Mouse (Mus musculus) intestine, embryonic 15.5 days (tissue): ENCODE results near the gene Utp14a. TPM values are rescaled to one million over a fixed set of nuclear protein-coding genes. Genes with fewer than 3 reads are reported as not detected.

Source experiments
- ATAC-seq: fragments of 200-750 bp; cut with Nextera tagmentation; 2 replicates; pipeline ENCODE4 v1.8.0; 2017; ENCODE audit warnings: moderate TSS enrichment, moderate library complexity
- H3K27ac ChIP-seq: fragments of 300-500 bp; sonication (generic); 2 replicates; pipeline ENCODE4 v1.5.1; 2015; ENCODE audit warnings: mild to moderate bottlenecking, inconsistent platforms
- H3K27me3 ChIP-seq: fragments of 300-500 bp; sonication (generic); replicated peaks from 2 replicates; pipeline ENCODE4 v1.6.1; 2015; ENCODE audit warnings: inconsistent platforms
- H3K36me3 ChIP-seq: fragments of 300-500 bp; sonication (generic); 2 replicates; pipeline ENCODE4 v1.6.1; 2015; ENCODE audit warnings: inconsistent platforms
- H3K4me1 ChIP-seq: fragments of 300-500 bp; sonication (generic); replicated peaks from 2 replicates; pipeline ENCODE4 v1.6.1; 2015; ENCODE audit warnings: inconsistent platforms
- H3K4me2 ChIP-seq: fragments of 300-500 bp; sonication (generic); replicated peaks from 2 replicates; pipeline ENCODE4 v1.6.1; 2015; ENCODE audit warnings: mild to moderate bottlenecking, inconsistent platforms
- H3K4me3 ChIP-seq: fragments of 300-500 bp; sonication (generic); replicated peaks from 2 replicates; pipeline ENCODE4 v1.5.1; 2015; ENCODE audit warnings: inconsistent platforms
- H3K9ac ChIP-seq: fragments of 300-500 bp; sonication (generic); 2 replicates; pipeline ENCODE4 v1.6.1; 2015; ENCODE audit warnings: inconsistent platforms
- H3K9me3 ChIP-seq: fragments of 300-500 bp; sonication (generic); 2 replicates; pipeline ENCODE4 v1.6.1; 2016; ENCODE audit warnings: inconsistent platforms
- WGBS: fragments of 180-500 bp; shearing (Covaris S2); methylation state at CpG from one replicate; pipeline ENCODE4 v1.1.7; 2015; 5-methylcytosine and 5-hydroxymethylcytosine counted together
- polyA plus RNA-seq: library from polyadenylated mRNA; unstranded; fragments of >200 nt; fragmentation: Nextera tagmentation; extraction: Ambion mirVana; gene quantifications from 2 replicates; pipeline ENCODE4 v1.2.1, GENCODE M21; 2015

Gene Utp14a
- polyA plus RNA-seq, 1 experiment from 2014 or later = 16.4 TPM

- no peak overlapping the region for H3K4me3 ChIP-seq
- 28% methylated on average over 9 of the region's 9 CpGs for WGBS
- H3K9ac ChIP-seq = no peak overlapping the region
- H3K36me3 ChIP-seq = no peaks in the 10 kb centered on the region
- ATAC-seq = peak; percentile 70
- no peaks in the 10 kb centered on the region for H3K4me1 ChIP-seq
- peak overlapping the region; percentile 17; the same call in 1 of the 2 replicates for H3K4me2 ChIP-seq
- no peaks in the 10 kb centered on the region for H3K9me3 ChIP-seq
- no peaks in the 10 kb centered on the region for H3K27me3 ChIP-seq
- H3K27ac ChIP-seq = no peak overlapping the region
These were observed 61.5 kb downstream of the Utp14a start for GRCm38 (mm10) chrX:48318194-48318593.

Other genes with a start within 250 kb of the Utp14a start
- 6.0 and 6.4 TPM in 2 replicates for gene Apln, start 222.0 kb upstream of the Utp14a start, polyA plus RNA-seq
- 3.4 and 4.0 TPM in 2 replicates for gene Xpnpep2, start 148.1 kb upstream of the Utp14a start, polyA plus RNA-seq
- 3.1 and 3.4 TPM in 2 replicates for gene Sash3, start 110.4 kb upstream of the Utp14a start, polyA plus RNA-seq
- gene Zdhhc9, start 48.0 kb upstream of the Utp14a start, polyA plus RNA-seq = 8.2 and 9.1 TPM in 2 replicates
- 4.9 and 5.1 TPM in 2 replicates for gene Bcorl1, start 84.5 kb downstream of the Utp14a start, polyA plus RNA-seq
- gene Elf4, start 206.3 kb downstream of the Utp14a start, polyA plus RNA-seq = 13.0 and 13.9 TPM in 2 replicates